Mouse (Mus musculus): ENCODE measurements around the gene Gbp3. TPM values are rescaled to one million over a fixed set of nuclear protein-coding genes. Genes with fewer than 3 reads are reported as not detected.

The Gbp3 gene
- total and polyA plus RNA-seq, 3 experiments: 0.35 to 0.85 TPM; not detected in 1

DNA sequence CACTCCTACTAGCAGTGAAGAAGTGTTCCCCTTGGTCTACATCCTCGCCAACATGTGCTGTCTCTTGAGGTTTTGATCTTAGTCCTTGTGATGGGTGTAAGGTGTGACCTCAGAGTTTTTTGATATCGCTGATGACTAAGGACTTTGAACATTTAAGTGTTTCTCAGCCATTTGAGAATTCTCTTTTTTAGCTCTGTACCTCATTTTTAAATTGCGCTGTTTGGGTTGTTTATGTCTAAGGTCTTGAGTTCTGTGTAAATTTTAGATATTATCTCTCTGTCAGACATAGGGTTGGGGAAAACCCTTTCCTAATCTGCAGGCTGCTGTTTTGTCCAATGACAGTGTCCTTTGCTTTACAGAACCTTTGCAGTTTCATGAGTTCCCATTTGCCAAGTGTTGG is 26.6 kb upstream of the Gbp3 start:
- no peaks in the 10 kb centered on the region; the same call in 1 of the 2 replicates for H3K79me2 ChIP-seq (ENCODE audit: control insufficient read depth, insufficient read depth, low read length, poor library complexity)
- no peaks in the 10 kb centered on the region for H3K4me1 ChIP-seq (ENCODE audit: control insufficient read depth in 1 of 2, insufficient read depth in 2 of 2, low read length in 2 of 2)

DNA sequence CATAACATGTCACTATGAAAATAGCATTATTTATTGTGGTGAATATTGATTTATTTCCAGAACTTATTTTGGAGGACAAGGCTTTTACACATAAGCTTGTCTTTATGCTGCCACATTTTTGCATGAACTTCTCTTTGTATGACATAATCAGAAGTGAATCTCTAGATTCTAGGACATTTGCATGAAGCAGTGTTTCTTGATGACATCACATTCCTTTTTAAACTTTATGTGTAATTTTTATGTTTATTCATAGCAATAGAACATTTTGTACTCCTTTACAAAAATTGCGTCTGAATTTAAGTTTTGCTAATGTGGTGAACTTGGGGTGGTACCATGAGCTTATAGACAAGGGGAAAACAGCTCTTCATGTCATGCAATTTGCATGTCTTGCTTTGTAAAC is 24.2 kb upstream of the Gbp3 start:
- Histone ChIP-seq H3K9ac (ENCODE audit: control insufficient read depth, low read depth, low read length, poor library complexity, severe bottlenecking) (no peak overlapping the region), H3K27me3 (ENCODE audit: control insufficient read depth in 1 of 2, insufficient read depth in 2 of 2, low read length in 2 of 2) (no peaks in the 10 kb centered on the region), H3K27ac (ENCODE audit: control insufficient read depth, low read depth, low read length) (no peak overlapping the region), H3K9me3 (replicated peaks; ENCODE audit: insufficient read depth, low read length) (no peaks in the 10 kb centered on the region), H3K4me3 (ENCODE audit: control insufficient read depth in 1 of 2, insufficient read depth in 1 of 2, low read depth in 2 of 2, low read length in 2 of 2) (no peak overlapping the region), H3K79me2 (ENCODE audit: control insufficient read depth, insufficient read depth, low read length, poor library complexity) (no peaks in the 10 kb centered on the region; the same call in 1 of the 2 replicates), H3K36me3 (ENCODE audit: control insufficient read depth in 1 of 2, insufficient read depth in 2 of 2, low read length in 2 of 2) (no peaks in the 10 kb centered on the region), H3K4me1 (ENCODE audit: control insufficient read depth in 1 of 2, insufficient read depth in 2 of 2, low read length in 2 of 2) (no peaks in the 10 kb centered on the region)
- TF ChIP-seq NRF1 (IDR thresholded peaks at IDR 0.05; ENCODE audit: insufficient read depth, low read depth, low read length, poor library complexity, severe bottlenecking): no peak
- TF ChIP-seq CHD1 (IDR thresholded peaks at IDR 0.05; ENCODE audit: low read depth, low read length): no peak
- no peak for TF ChIP-seq UBTF (IDR thresholded peaks at IDR 0.05; ENCODE audit: borderline replicate concordance, insufficient read depth, low read depth, low read length)
- no peak for TF ChIP-seq SIN3A (IDR thresholded peaks at IDR 0.05; ENCODE audit: low read length)
- no peak for TF ChIP-seq MEF2A (IDR thresholded peaks at IDR 0.05; ENCODE audit: extremely low read depth, insufficient replicate concordance, low read depth, low read length, poor library complexity, severe bottlenecking)
- TF ChIP-seq CTCF (IDR thresholded peaks at IDR 0.05 in 2 of 3, conservative IDR thresholded peaks at IDR 0.05 in 1 of 3; ENCODE audit: control insufficient read depth in 1 of 3, insufficient read depth in 1 of 3, low read depth in 2 of 3, low read length in 3 of 3, poor library complexity in 1 of 3, severe bottlenecking in 1 of 3): no peak
- no peak for TF ChIP-seq TCF12 (IDR thresholded peaks at IDR 0.05; ENCODE audit: low read depth, low read length)
- TF ChIP-seq HCFC1 (IDR thresholded peaks at IDR 0.05; ENCODE audit: low read depth, low read length): no peak
- TF ChIP-seq POLR2AphosphoS2 (IDR thresholded peaks at IDR 0.05; ENCODE audit: low read length): no peak
- no peak for TF ChIP-seq MAFK (IDR thresholded peaks at IDR 0.05; ENCODE audit: borderline replicate concordance, low read depth, low read length)
- TF ChIP-seq GATA1 (IDR thresholded peaks at IDR 0.05; ENCODE audit: low read depth, low read length): no peak
- no peak for TF ChIP-seq EP300 (IDR thresholded peaks at IDR 0.05; ENCODE audit: low read depth in 1 of 2, low read length in 2 of 2)
- TF ChIP-seq BHLHE40 (IDR thresholded peaks at IDR 0.05; ENCODE audit: borderline replicate concordance, low read depth, low read length): no peak
- no peak for TF ChIP-seq USF2 (IDR thresholded peaks at IDR 0.05; ENCODE audit: borderline replicate concordance in 1 of 2, insufficient read depth in 1 of 2, low read depth in 1 of 2, low read length in 2 of 2)
- TF ChIP-seq RCOR1 (IDR thresholded peaks at IDR 0.05; ENCODE audit: low read depth, low read length): no peak
- DNase-seq (ENCODE audit: low read depth, low spot score): no peak

More for the DNA sequence above, 26.6 kb upstream of the Gbp3 start:
- peaks cover 0 to 3% of the 10 kb centered on the region in 2 experiments; a peak in 2 of 4 replicates for H3K36me3 ChIP-seq (ENCODE audit: control insufficient read depth in 1 of 2, insufficient read depth in 2 of 2, low read length in 2 of 2)
- H3K9me3 ChIP-seq (replicated peaks; ENCODE audit: insufficient read depth, low read length): no peaks in the 10 kb centered on the region
- TF ChIP-seq ELF1 (IDR thresholded peaks at IDR 0.05; ENCODE audit: low read depth, low read length) (no peak), POLR2AphosphoS2 (IDR thresholded peaks at IDR 0.05; ENCODE audit: low read length) (no peak), MXI1 (IDR thresholded peaks at IDR 0.05; ENCODE audit: low read depth, low read length) (no peak), HCFC1 (IDR thresholded peaks at IDR 0.05; ENCODE audit: low read depth, low read length) (no peak), NELFE (IDR thresholded peaks at IDR 0.05; ENCODE audit: low read depth, low read length) (no peak), RCOR1 (IDR thresholded peaks at IDR 0.05; ENCODE audit: low read depth, low read length) (no peak), MAFK (IDR thresholded peaks at IDR 0.05; ENCODE audit: borderline replicate concordance, low read depth, low read length) (no peak), RAD21 (IDR thresholded peaks at IDR 0.05; ENCODE audit: low read depth, low read length) (no peak), GABPA (IDR thresholded peaks at IDR 0.05; ENCODE audit: low read depth, low read length) (no peak), POLR2A (IDR thresholded peaks at IDR 0.05; ENCODE audit: control insufficient read depth in 1 of 2, insufficient read depth in 1 of 2, low read depth in 1 of 2, low read length in 2 of 2, poor library complexity in 1 of 2) (no peak), USF2 (IDR thresholded peaks at IDR 0.05; ENCODE audit: borderline replicate concordance in 1 of 2, insufficient read depth in 1 of 2, low read depth in 1 of 2, low read length in 2 of 2) (no peak), TBP (IDR thresholded peaks at IDR 0.05; ENCODE audit: low read depth, low read length) (no peak)
- no peak overlapping the region for H3K4me3 ChIP-seq (ENCODE audit: control insufficient read depth in 1 of 2, insufficient read depth in 1 of 2, low read depth in 2 of 2, low read length in 2 of 2)
- no peak overlapping the region for H3K9ac ChIP-seq (ENCODE audit: control insufficient read depth, low read depth, low read length, poor library complexity, severe bottlenecking)
- H3K27ac ChIP-seq (ENCODE audit: control insufficient read depth, low read depth, low read length): no peak overlapping the region
- H3K27me3 ChIP-seq (ENCODE audit: control insufficient read depth in 1 of 2, insufficient read depth in 2 of 2, low read length in 2 of 2): no peaks in the 10 kb centered on the region
- no peak for DNase-seq (ENCODE audit: low read depth, low spot score)

All from MEL (cell line).